Mouse (Mus musculus) ES-E14 (cell line): ENCODE data around the gene Cd86. TPM values are rescaled to one million over a fixed set of nuclear protein-coding genes. Genes with fewer than 3 reads are reported as not detected.

Source experiments
- DNase-seq: peaks from one replicate; pipeline ENCODE4 v3.0.0-alpha.2; 2013; ENCODE audit warnings: low read depth, low spot score
- H3K27ac ChIP-seq: 2 replicates; pipeline ENCODE4 v1.5.1; 2012; ENCODE audit warnings: low read depth, mild to moderate bottlenecking, low read length, moderate library complexity, mixed read lengths; ENCODE audit not compliant: poor library complexity, insufficient read depth, severe bottlenecking
- H3K36me3 ChIP-seq: 2 replicates; pipeline ENCODE4 v1.6.1; 2012; ENCODE audit warnings: mild to moderate bottlenecking, low read length, moderate library complexity, mixed read lengths; ENCODE audit not compliant: control insufficient read depth, poor library complexity, insufficient read depth, severe bottlenecking
- H3K4me1 ChIP-seq, 2 experiments: fragments of 150-350 bp in 1 of 2; sonication (generic) in 1 of 2; 2 replicates each; pipeline ENCODE4 v1.6.1; 2012; ENCODE audit warnings: low read length in 2 of 2, mild to moderate bottlenecking in 1 of 2, mixed read lengths in 1 of 2; ENCODE audit not compliant: control insufficient read depth in 2 of 2, insufficient read depth in 2 of 2, poor library complexity in 1 of 2
- H3K4me3 ChIP-seq, 2 experiments: fragments of 150-350 bp in 1 of 2; sonication (generic) in 1 of 2; 2 replicates each; pipeline ENCODE4 v1.5.1; 2012; ENCODE audit warnings: low read length in 2 of 2, low read depth in 1 of 2, mild to moderate bottlenecking in 1 of 2, mixed read lengths in 1 of 2; ENCODE audit not compliant: insufficient read depth in 1 of 2, poor library complexity in 1 of 2, severe bottlenecking in 1 of 2
- H3K9ac ChIP-seq: 2 replicates; pipeline ENCODE4 v1.6.1; 2012; ENCODE audit warnings: low read depth, mild to moderate bottlenecking, low read length, mixed read lengths; ENCODE audit not compliant: poor library complexity, insufficient read depth, severe bottlenecking
- H3K9me3 ChIP-seq: fragments of 150-350 bp; sonication (generic); 2 replicates; pipeline ENCODE4 v1.6.1; 2012; ENCODE audit warnings: low read depth, mild to moderate bottlenecking, low read length; ENCODE audit not compliant: control insufficient read depth, insufficient read depth
- CHD2 ChIP-seq: IDR thresholded peaks from 2 replicates; pipeline ENCODE4 v1.6.1; 2014; ENCODE audit warnings: mild to moderate bottlenecking, low read depth, low read length, inconsistent platforms
- HCFC1 ChIP-seq: IDR thresholded peaks from 2 replicates; pipeline ENCODE4 v1.6.1; 2012; ENCODE audit warnings: low read length, inconsistent platforms, borderline replicate concordance; ENCODE audit not compliant: insufficient read depth
- MAFK ChIP-seq: IDR thresholded peaks from 2 replicates; pipeline ENCODE4 v1.6.1; 2014; ENCODE audit warnings: mild to moderate bottlenecking, low read depth, low read length, inconsistent platforms; ENCODE audit not compliant: insufficient read depth
- ZC3H11A ChIP-seq: IDR thresholded peaks from 2 replicates; pipeline ENCODE4 v1.6.1; 2012; ENCODE audit warnings: low read depth, mild to moderate bottlenecking, inconsistent platforms, low read length, borderline replicate concordance
- ZNF384 ChIP-seq: IDR thresholded peaks from 2 replicates; pipeline ENCODE4 v1.6.1; 2012; ENCODE audit warnings: low read depth, low read length, inconsistent platforms
- in situ Hi-C, 2 experiments: fragments of 600-800 bp; cut with MboI; formaldehyde crosslinking; loops; one replicate each; pipeline ENCODE4 v1.15.1; 2025; ENCODE audit warnings: low sequenced_read_pairs in 2 of 2, inconsistent platforms in 1 of 2; ENCODE audit not compliant: unreplicated experiment in 2 of 2
- total RNA-seq: library from RNA; depleted of rRNA; stranded (reverse); fragments of 300-350 nt; gene quantifications from 2 replicates; pipeline ENCODE4 v1.2.3, GENCODE M21; 2012

The Cd86 gene
- total RNA-seq, 1 experiment: 0.62 TPM

- H3K36me3 ChIP-seq: no peaks in the 10 kb centered on the region
- no peaks in the 10 kb centered on the region for H3K9me3 ChIP-seq
- no peak overlapping the region for H3K4me3 ChIP-seq
- H3K27ac ChIP-seq: no peak overlapping the region
- in situ Hi-C loops: no loop called here
- no peak overlapping the region for H3K9ac ChIP-seq
- H3K4me1 ChIP-seq: peaks cover 4 to 5% of the 10 kb centered on the region in 2 experiments; a peak in 1 of 4 replicates
- no peak for TF ChIP-seq ZNF384
- TF ChIP-seq ZC3H11A: no peak
- TF ChIP-seq CHD2: no peak
- no peak for TF ChIP-seq HCFC1
- peak; percentile 19; the same call in 1 of the 2 replicates for TF ChIP-seq MAFK
- no peak for DNase-seq
These were observed 39.2 kb downstream of the Cd86 start for GRCm38 (mm10) chr16:36626567-36627197.

GRCm38 (mm10) chr16:36625909-36626308 lies 40.0 kb downstream of the Cd86 start:
- H3K36me3 ChIP-seq: no peaks in the 10 kb centered on the region
- no peak overlapping the region for H3K9ac ChIP-seq
- no peak overlapping the region for H3K27ac ChIP-seq
- TF ChIP-seq ZC3H11A (no peak), CHD2 (no peak), HCFC1 (no peak), MAFK (no peak), ZNF384 (no peak)
- no peak for DNase-seq
- no peaks in the 10 kb centered on the region for H3K9me3 ChIP-seq
- H3K4me3 ChIP-seq: no peak overlapping the region
- in situ Hi-C loops: no loop called here
- peaks cover 4 to 5% of the 10 kb centered on the region in 2 experiments; a peak in 1 of 4 replicates for H3K4me1 ChIP-seq

DNA sequence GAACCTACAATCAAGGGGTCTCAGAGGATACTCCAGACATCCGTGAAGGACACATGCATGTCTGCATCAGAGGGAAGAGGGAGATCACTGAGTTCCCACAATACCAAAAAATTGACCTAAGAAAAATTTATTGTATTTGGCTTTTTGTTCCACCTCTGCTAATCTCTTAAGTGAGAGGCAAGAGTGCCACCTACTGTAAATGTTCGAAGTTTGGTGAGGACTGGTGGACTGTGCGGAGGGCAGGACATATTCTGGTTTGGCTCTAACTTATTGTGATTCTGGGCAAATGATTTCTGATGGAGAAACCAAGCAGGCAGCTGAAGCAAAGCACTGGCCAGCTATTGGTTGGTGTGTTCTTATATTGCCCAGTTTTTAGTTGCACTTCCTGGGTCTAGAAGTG lies 43.6 kb downstream of the Cd86 start:
- Histone ChIP-seq H3K27ac (no peak overlapping the region), H3K9ac (no peak overlapping the region), H3K36me3 (no peaks in the 10 kb centered on the region), H3K4me1 (peaks cover 4 to 5% of the 10 kb centered on the region in 2 experiments; a peak in 1 of 4 replicates), H3K4me3 (no peak overlapping the region), H3K9me3 (no peaks in the 10 kb centered on the region)
- TF ChIP-seq CHD2: no peak
- no peak for TF ChIP-seq HCFC1
- no peak for TF ChIP-seq ZNF384
- DNase-seq: no peak
- in situ Hi-C loops: no loop called here

DNA sequence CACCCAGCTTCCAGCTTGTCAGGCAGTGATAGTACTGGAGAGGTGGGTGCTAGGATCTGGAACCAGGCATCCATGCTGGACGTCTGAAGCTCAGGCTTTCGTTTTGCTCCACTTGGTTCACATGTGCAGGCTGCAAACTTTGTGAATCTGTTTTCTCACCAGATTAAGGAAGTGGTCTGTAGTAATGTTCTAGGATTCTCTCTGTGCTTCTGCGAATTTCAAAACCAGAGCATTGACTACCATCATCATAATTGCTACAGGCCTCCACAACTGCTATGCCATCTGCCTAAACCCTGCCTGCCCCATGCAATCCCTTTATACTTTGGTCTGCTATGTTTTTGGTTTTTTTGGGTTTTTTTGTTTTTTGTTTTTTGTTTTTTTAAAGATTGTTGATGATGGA lies 44.8 kb downstream of the Cd86 start:
- Histone ChIP-seq H3K9ac (no peak overlapping the region), H3K9me3 (no peaks in the 10 kb centered on the region), H3K4me1 (no peaks in the 10 kb centered on the region; a peak in 1 of 4 replicates), H3K27ac (no peak overlapping the region), H3K4me3 (no peak overlapping the region), H3K36me3 (no peaks in the 10 kb centered on the region)
- TF ChIP-seq MAFK (no peak), ZNF384 (no peak), ZC3H11A (no peak), CHD2 (no peak), HCFC1 (no peak)
- in situ Hi-C loops: no loop called here
- DNase-seq: no peak

DNA sequence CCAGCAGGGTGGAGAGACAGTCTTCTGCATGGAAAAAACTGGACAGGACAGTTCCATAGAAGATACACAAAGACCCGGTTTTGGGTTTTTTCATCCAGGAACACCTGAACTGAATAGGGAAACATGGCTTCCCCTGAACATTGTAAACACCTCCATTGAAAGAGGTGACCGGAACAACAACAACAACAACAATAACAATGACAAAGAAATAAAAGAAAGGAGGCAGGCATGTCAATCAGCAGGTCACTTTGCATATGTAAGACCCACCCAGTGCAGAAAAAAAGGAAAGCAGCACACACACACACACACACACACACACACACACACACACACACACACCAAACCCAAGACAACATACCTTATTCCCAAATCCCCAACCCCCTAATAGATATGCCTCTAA lies 52.2 kb downstream of the Cd86 start:
- in situ Hi-C loops: no loop called here
- peaks cover 0 to 2% of the 10 kb centered on the region in 2 experiments; a peak in 1 of 4 replicates for H3K4me1 ChIP-seq
- TF ChIP-seq CHD2 (no peak), MAFK (no peak), ZNF384 (0 out of 2 replicates have a peak, but pooled peaks have one; percentile 29)
- H3K4me3 ChIP-seq: no peak overlapping the region
- no peak overlapping the region for H3K27ac ChIP-seq
- no peak for DNase-seq
- no peaks in the 10 kb centered on the region for H3K9me3 ChIP-seq
- no peak overlapping the region for H3K9ac ChIP-seq
- H3K36me3 ChIP-seq: no peaks in the 10 kb centered on the region
